Mouse (Mus musculus): ENCODE results near the gene Atp5mpl. TPM values are rescaled to one million over a fixed set of nuclear protein-coding genes. Genes with fewer than 3 reads are reported as not detected.

The Atp5mpl gene
- polyA plus RNA-seq, 1 experiment: 386 TPM

GRCm38 (mm10) chr12:111923117-111923516 is 43.7 kb downstream of the Atp5mpl start:
- Histone ChIP-seq H3K4me3 (ENCODE audit: low read depth, low read length) (no peak overlapping the region), H3K36me3 (ENCODE audit: control insufficient read depth, insufficient read depth, low read length, poor library complexity, severe bottlenecking) (no peaks in the 10 kb centered on the region), H3K9ac (ENCODE audit: low read depth, poor library complexity, severe bottlenecking) (no peak overlapping the region), H3K27ac (ENCODE audit: insufficient read depth, low read length) (no peak overlapping the region), H3K27me3 (ENCODE audit: control insufficient read depth, insufficient read depth, low read length, poor library complexity, severe bottlenecking) (no peaks in the 10 kb centered on the region), H3K9me3 (replicated peaks; ENCODE audit: control insufficient read depth, insufficient read depth, low read length, poor library complexity, severe bottlenecking) (no peaks in the 10 kb centered on the region), H3K4me1 (ENCODE audit: control insufficient read depth, insufficient read depth, low read length) (no peaks in the 10 kb centered on the region)
- no peak for TF ChIP-seq EP300 (IDR thresholded peaks at IDR 0.05; ENCODE audit: insufficient read depth, low read depth, low read length)
- TF ChIP-seq CTCF (IDR thresholded peaks at IDR 0.05; ENCODE audit: low read depth, low read length): no peak
- no peak for TF ChIP-seq POLR2A (IDR thresholded peaks at IDR 0.05; ENCODE audit: insufficient read depth, low read length)

DNA sequence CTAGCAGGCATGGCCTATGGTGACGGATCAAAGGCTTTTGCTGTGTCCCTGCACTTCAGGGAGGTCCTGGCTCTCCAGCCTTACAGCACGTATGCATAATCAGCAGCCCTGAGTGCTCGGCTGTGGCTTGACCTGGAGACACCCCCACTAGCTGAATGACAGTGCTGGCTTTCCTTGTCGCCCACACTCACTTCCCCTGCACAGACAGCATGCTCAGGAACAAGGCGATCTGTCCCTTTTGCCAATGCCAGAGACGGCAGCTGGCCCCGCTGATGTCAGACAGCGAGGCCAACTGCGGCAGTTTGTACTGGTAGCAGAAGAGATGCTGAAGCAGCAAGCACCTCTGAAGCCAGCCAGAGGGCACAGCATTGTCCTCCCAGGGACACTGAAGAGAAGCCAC is 46.7 kb downstream of the Atp5mpl start:
- Histone ChIP-seq H3K36me3 (ENCODE audit: control insufficient read depth, insufficient read depth, low read length, poor library complexity, severe bottlenecking) (no peaks in the 10 kb centered on the region), H3K27ac (ENCODE audit: insufficient read depth, low read length) (no peak overlapping the region), H3K4me1 (ENCODE audit: control insufficient read depth, insufficient read depth, low read length) (no peaks in the 10 kb centered on the region), H3K9me3 (replicated peaks; ENCODE audit: control insufficient read depth, insufficient read depth, low read length, poor library complexity, severe bottlenecking) (no peaks in the 10 kb centered on the region), H3K27me3 (ENCODE audit: control insufficient read depth, insufficient read depth, low read length, poor library complexity, severe bottlenecking) (no peaks in the 10 kb centered on the region), H3K4me3 (ENCODE audit: low read depth, low read length) (no peak overlapping the region), H3K9ac (ENCODE audit: low read depth, poor library complexity, severe bottlenecking) (no peak overlapping the region)
- TF ChIP-seq POLR2A (IDR thresholded peaks at IDR 0.05; ENCODE audit: insufficient read depth, low read length) (no peak), EP300 (IDR thresholded peaks at IDR 0.05; ENCODE audit: insufficient read depth, low read depth, low read length) (no peak), CTCF (IDR thresholded peaks at IDR 0.05; ENCODE audit: low read depth, low read length) (no peak)

GRCm38 (mm10) chr12:111916514-111917217 is 50.1 kb downstream of the Atp5mpl start:
- Histone ChIP-seq H3K9ac (ENCODE audit: low read depth, poor library complexity, severe bottlenecking) (no peak overlapping the region), H3K27ac (ENCODE audit: insufficient read depth, low read length) (no peak overlapping the region)
- no peak for TF ChIP-seq EP300 (IDR thresholded peaks at IDR 0.05; ENCODE audit: insufficient read depth, low read depth, low read length)
- TF ChIP-seq POLR2A (IDR thresholded peaks at IDR 0.05; ENCODE audit: insufficient read depth, low read length): no peak
- no peak for TF ChIP-seq CTCF (IDR thresholded peaks at IDR 0.05; ENCODE audit: low read depth, low read length)

DNA sequence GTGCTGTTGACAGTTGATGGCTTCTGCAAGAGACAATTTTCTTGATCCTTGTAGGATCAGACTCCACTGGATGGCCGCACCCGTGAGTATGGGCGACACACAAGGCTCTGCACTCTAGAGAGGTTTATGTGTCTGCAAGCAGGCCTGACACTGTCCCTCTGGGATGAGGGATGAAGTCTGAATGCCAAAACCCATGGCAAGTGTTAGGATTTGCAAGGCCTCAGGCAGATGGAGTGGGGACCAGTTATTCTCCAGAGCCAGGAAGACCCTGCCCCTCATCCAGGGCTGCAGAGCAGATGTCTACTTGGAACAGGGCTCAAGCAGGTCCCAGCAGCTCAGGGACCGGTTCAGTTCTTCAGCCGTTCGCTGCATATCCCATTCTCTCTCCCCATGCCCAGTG is 51.0 kb downstream of the Atp5mpl start:
- Histone ChIP-seq H3K9me3 (replicated peaks; ENCODE audit: control insufficient read depth, insufficient read depth, low read length, poor library complexity, severe bottlenecking) (no peaks in the 10 kb centered on the region), H3K27me3 (ENCODE audit: control insufficient read depth, insufficient read depth, low read length, poor library complexity, severe bottlenecking) (no peaks in the 10 kb centered on the region), H3K4me3 (ENCODE audit: low read depth, low read length) (no peak overlapping the region), H3K36me3 (ENCODE audit: control insufficient read depth, insufficient read depth, low read length, poor library complexity, severe bottlenecking) (no peaks in the 10 kb centered on the region), H3K9ac (ENCODE audit: low read depth, poor library complexity, severe bottlenecking) (no peak overlapping the region), H3K27ac (ENCODE audit: insufficient read depth, low read length) (no peak overlapping the region), H3K4me1 (ENCODE audit: control insufficient read depth, insufficient read depth, low read length) (no peaks in the 10 kb centered on the region)
- TF ChIP-seq CTCF (IDR thresholded peaks at IDR 0.05; ENCODE audit: low read depth, low read length) (no peak), EP300 (IDR thresholded peaks at IDR 0.05; ENCODE audit: insufficient read depth, low read depth, low read length) (no peak), POLR2A (IDR thresholded peaks at IDR 0.05; ENCODE audit: insufficient read depth, low read length) (no peak)

More at GRCm38 (mm10) chr12:111916514-111917217, 50.1 kb downstream of the Atp5mpl start:
- Histone ChIP-seq H3K4me1 (ENCODE audit: control insufficient read depth, insufficient read depth, low read length) (no peaks in the 10 kb centered on the region), H3K4me3 (ENCODE audit: low read depth, low read length) (no peak overlapping the region), H3K9me3 (replicated peaks; ENCODE audit: control insufficient read depth, insufficient read depth, low read length, poor library complexity, severe bottlenecking) (no peaks in the 10 kb centered on the region), H3K27me3 (ENCODE audit: control insufficient read depth, insufficient read depth, low read length, poor library complexity, severe bottlenecking) (no peaks in the 10 kb centered on the region), H3K36me3 (ENCODE audit: control insufficient read depth, insufficient read depth, low read length, poor library complexity, severe bottlenecking) (no peaks in the 10 kb centered on the region)

GRCm38 (mm10) chr12:111914031-111914430 is 52.7 kb downstream of the Atp5mpl start:
- Histone ChIP-seq H3K4me1 (ENCODE audit: control insufficient read depth, insufficient read depth, low read length) (no peaks in the 10 kb centered on the region), H3K27ac (ENCODE audit: insufficient read depth, low read length) (no peak overlapping the region), H3K9ac (ENCODE audit: low read depth, poor library complexity, severe bottlenecking) (no peak overlapping the region), H3K9me3 (replicated peaks; ENCODE audit: control insufficient read depth, insufficient read depth, low read length, poor library complexity, severe bottlenecking) (no peaks in the 10 kb centered on the region), H3K27me3 (ENCODE audit: control insufficient read depth, insufficient read depth, low read length, poor library complexity, severe bottlenecking) (no peaks in the 10 kb centered on the region), H3K4me3 (ENCODE audit: low read depth, low read length) (no peak overlapping the region), H3K36me3 (ENCODE audit: control insufficient read depth, insufficient read depth, low read length, poor library complexity, severe bottlenecking) (no peaks in the 10 kb centered on the region)
- TF ChIP-seq CTCF (IDR thresholded peaks at IDR 0.05; ENCODE audit: low read depth, low read length): no peak
- TF ChIP-seq EP300 (IDR thresholded peaks at IDR 0.05; ENCODE audit: insufficient read depth, low read depth, low read length): no peak
- no peak for TF ChIP-seq POLR2A (IDR thresholded peaks at IDR 0.05; ENCODE audit: insufficient read depth, low read length)

DNA sequence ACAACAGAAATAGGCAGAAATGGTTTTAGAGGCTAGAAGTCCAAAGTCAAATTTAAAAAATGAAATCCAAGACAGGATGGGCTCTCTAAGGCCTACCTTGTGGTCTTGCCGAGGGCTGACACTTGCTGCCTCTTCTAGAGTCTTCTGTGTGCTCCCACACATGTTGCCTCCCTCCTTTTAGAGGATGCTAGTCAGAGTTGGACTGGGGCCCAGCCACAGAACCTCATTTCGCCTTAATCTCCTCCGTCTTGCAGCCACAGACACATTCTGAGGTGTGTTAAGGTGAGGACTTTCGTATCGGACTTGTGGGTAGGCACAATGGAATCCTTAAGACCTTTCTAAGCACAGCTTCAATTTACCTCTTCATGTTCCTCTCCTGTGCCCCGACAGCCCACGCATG is 54.0 kb downstream of the Atp5mpl start:
- Histone ChIP-seq H3K9me3 (replicated peaks; ENCODE audit: control insufficient read depth, insufficient read depth, low read length, poor library complexity, severe bottlenecking) (no peaks in the 10 kb centered on the region), H3K36me3 (ENCODE audit: control insufficient read depth, insufficient read depth, low read length, poor library complexity, severe bottlenecking) (no peaks in the 10 kb centered on the region), H3K9ac (ENCODE audit: low read depth, poor library complexity, severe bottlenecking) (no peak overlapping the region), H3K27ac (ENCODE audit: insufficient read depth, low read length) (no peak overlapping the region), H3K4me3 (ENCODE audit: low read depth, low read length) (no peak overlapping the region), H3K27me3 (ENCODE audit: control insufficient read depth, insufficient read depth, low read length, poor library complexity, severe bottlenecking) (no peaks in the 10 kb centered on the region), H3K4me1 (ENCODE audit: control insufficient read depth, insufficient read depth, low read length) (no peaks in the 10 kb centered on the region)
- no peak for TF ChIP-seq CTCF (IDR thresholded peaks at IDR 0.05; ENCODE audit: low read depth, low read length)
- no peak for TF ChIP-seq EP300 (IDR thresholded peaks at IDR 0.05; ENCODE audit: insufficient read depth, low read depth, low read length)
- TF ChIP-seq POLR2A (IDR thresholded peaks at IDR 0.05; ENCODE audit: insufficient read depth, low read length): no peak
